Mouse (Mus musculus) lung, embryonic 15.5 days (tissue): Measurements from ENCODE around the gene Mum1. TPM values are rescaled to one million over a fixed set of nuclear protein-coding genes. Genes with fewer than 3 reads are reported as not detected.
"Not testable (repeated sequence)": the region's sequence is repeated elsewhere in the genome, so short reads cannot be mapped to it uniquely, and the experiment has no call there.

Experiments used
- ATAC-seq: fragments of 200-750 bp; cut with Nextera tagmentation; 2 replicates; pipeline ENCODE4 v1.8.0; 2017; ENCODE audit warnings: moderate number of reproducible peaks, borderline replicate concordance; ENCODE audit not compliant: low FRiP score, low TSS enrichment; ENCODE audit errors: extremely low read depth
- H3K27ac ChIP-seq: fragments of 300-500 bp; sonication (generic); 2 replicates; pipeline ENCODE4 v1.5.1; 2015; ENCODE audit warnings: moderate library complexity, mild to moderate bottlenecking, inconsistent platforms
- H3K27me3 ChIP-seq: fragments of 300-500 bp; sonication (generic); 2 replicates; pipeline ENCODE4 v1.6.1; 2015; ENCODE audit warnings: inconsistent platforms
- H3K36me3 ChIP-seq: fragments of 300-500 bp; sonication (generic); 2 replicates; pipeline ENCODE4 v1.6.1; 2015; ENCODE audit warnings: inconsistent platforms
- H3K4me1 ChIP-seq: fragments of 300-500 bp; sonication (generic); 2 replicates; pipeline ENCODE4 v1.6.1; 2015; ENCODE audit warnings: inconsistent platforms
- H3K4me2 ChIP-seq: fragments of 300-500 bp; sonication (generic); 2 replicates; pipeline ENCODE4 v1.6.1; 2015; ENCODE audit warnings: inconsistent platforms, mild to moderate bottlenecking, moderate library complexity
- H3K4me3 ChIP-seq: fragments of 300-500 bp; sonication (generic); 2 replicates; pipeline ENCODE4 v1.5.1; 2015; ENCODE audit warnings: mild to moderate bottlenecking, inconsistent platforms
- H3K9ac ChIP-seq: fragments of 300-500 bp; sonication (generic); 2 replicates; pipeline ENCODE4 v1.6.1; 2015; ENCODE audit warnings: inconsistent platforms
- H3K9me3 ChIP-seq: fragments of 300-500 bp; sonication (generic); 2 replicates; pipeline ENCODE4 v1.6.1; 2016; ENCODE audit warnings: inconsistent platforms
- WGBS: fragments of 180-500 bp; shearing (Covaris S2); methylation state at CpG from one replicate; pipeline ENCODE4 v1.1.7; 2015; 5-methylcytosine and 5-hydroxymethylcytosine counted together
- polyA plus RNA-seq: library from polyadenylated mRNA; unstranded; fragments of >200 nt; fragmentation: Nextera tagmentation; extraction: Ambion mirVana; gene quantifications from 2 replicates; pipeline ENCODE4 v1.2.1, GENCODE M21; 2015

Gene Mum1
- polyA plus RNA-seq, 1 experiment from 2014 or later = 66.2 TPM

DNA sequence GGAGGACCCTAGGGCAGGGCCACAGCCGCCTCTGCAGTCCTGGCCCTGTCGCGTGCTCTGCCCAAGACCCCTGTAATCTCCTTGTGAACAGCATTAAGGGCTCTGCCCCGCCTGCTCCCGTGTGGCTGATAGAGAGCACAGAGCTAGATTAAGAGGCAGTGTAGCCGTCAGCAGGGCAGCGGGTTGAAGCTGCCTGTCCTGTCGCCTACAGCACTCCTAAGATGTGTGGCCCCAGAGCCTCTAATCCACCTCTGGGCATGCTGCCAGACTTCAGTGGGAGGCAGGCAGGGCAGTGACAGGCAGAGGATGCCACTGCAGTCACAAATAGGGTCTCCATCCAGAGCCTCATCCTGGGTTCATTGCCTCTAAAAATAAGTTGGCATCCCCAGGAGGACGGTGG, 15.9 kb downstream of the Mum1 start:
- H3K4me1 ChIP-seq = 0 out of 2 replicates have a peak, but pooled peaks cover 5% of the 10 kb centered on the region
- no peak overlapping the region for H3K27ac ChIP-seq
- H3K4me3 ChIP-seq = no peak overlapping the region
- H3K27me3 ChIP-seq = no peaks in the 10 kb centered on the region
- ATAC-seq = no peak
- H3K4me2 ChIP-seq = no peak overlapping the region
- H3K9ac ChIP-seq = no peak overlapping the region
- WGBS = 59% methylated on average over 9 of the region's 9 CpGs
- no peaks in the 10 kb centered on the region for H3K9me3 ChIP-seq
- peaks cover 75% of the 10 kb centered on the region for H3K36me3 ChIP-seq

DNA sequence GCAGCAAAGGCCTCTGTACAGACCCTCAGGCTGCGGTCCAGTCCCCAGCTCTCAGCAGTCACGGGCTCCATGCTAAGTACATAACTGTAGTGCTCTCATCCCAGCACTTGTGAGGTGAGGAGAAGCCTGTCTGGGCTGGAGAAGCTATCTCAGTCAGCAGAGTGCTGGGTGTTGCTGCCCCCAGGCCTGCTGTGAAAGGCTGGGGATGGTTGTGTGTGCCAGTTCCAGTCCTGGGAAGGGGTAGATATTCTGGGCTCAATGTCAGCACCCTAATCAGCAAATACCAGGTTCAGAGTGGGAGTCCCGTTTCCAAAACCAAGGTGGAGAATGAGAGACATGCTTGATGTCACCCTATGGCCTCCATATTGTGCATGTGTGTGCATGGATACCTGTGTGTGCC, 16.4 kb downstream of the Mum1 start:
- WGBS = 69% methylated on average over 3 of the region's 3 CpGs
- Histone ChIP-seq H3K4me2 (no peak overlapping the region), H3K4me3 (no peak overlapping the region), H3K9me3 (no peaks in the 10 kb centered on the region), H3K27me3 (no peaks in the 10 kb centered on the region), H3K36me3 (peaks cover 70% of the 10 kb centered on the region), H3K4me1 (0 out of 2 replicates have a peak, but pooled peaks cover 5% of the 10 kb centered on the region), H3K9ac (no peak overlapping the region), H3K27ac (no peak overlapping the region)
- no peak for ATAC-seq

DNA sequence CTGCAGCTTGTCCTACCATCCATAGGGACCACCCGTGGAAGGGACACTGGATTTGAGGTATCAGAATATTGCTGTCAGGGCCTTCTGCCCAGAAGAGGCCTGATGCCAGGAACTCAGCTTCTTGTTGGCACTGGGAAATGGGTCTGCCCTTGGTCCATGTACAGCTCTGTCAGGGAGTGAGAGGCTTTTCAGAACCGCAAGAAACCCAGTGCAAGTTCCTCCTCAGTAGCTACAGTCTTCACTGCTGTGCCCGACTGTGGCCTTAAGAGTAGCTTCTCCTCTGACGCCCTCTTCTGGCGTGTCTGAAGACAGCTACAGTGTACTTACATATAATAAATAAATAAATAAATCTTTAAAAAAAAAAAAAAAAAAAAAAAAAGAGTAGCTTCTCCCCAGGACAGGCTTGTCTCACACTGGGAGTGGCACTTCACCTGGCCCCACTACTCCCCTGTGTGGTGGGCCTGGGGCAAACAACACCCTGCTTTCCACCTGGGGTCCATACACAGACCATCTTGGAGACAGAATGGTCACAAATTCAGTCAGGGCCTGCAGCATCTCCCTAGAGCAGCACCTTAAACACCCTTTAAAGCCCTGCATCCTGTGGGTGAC, 18.7 kb downstream of the Mum1 start:
- H3K4me3 ChIP-seq = no peak overlapping the region
- WGBS = 27% methylated on average over 5 of the region's 5 CpGs

DNA sequence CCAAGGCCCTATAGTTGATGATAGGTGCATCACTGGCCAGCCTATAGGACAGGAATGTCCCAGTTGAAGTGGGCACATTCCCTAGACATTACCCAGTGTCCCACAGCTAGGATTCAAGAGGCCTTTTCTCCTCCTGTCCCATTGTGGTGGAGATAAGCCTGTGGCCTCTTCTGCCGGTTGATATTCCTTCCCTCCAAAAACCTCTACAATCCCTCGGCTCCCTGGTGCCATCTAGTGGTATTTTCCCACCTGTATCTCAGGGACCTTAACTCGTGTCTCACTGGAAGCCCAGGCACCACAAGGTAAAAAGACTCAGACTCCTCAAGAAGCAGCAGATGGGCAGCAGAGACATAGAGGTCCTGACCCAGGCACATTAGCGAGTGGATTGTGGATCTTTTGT, 19.4 kb downstream of the Mum1 start:
- no peak for ATAC-seq

More for the DNA sequence above, 18.7 kb downstream of the Mum1 start:
- Histone ChIP-seq H3K4me1 (peaks cover 13% of the 10 kb centered on the region), H3K9ac (no peak overlapping the region), H3K9me3 (no peaks in the 10 kb centered on the region), H3K27ac (no peak overlapping the region), H3K4me2 (no peak overlapping the region), H3K27me3 (no peaks in the 10 kb centered on the region), H3K36me3 (peaks cover 49% of the 10 kb centered on the region)
- no peak for ATAC-seq

DNA sequence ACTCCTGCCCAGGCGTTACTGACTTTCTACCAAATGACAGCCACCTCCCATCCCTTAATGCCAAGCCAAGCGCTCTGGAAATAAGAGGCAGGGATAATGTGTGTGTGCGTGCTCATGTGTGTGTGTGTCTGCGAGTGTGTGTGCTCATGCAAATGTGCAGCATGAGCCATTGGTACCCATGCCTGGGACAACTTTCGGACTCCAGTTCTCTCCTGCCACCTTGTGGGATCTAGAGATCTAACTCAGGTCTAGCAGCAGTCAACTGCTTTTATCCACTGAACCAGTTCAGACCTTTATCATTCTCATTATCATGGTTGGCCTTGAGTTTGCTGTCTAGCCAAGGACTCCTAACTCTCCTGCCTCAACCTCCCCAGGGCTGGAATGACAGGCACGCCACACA, 21.6 kb downstream of the Mum1 start:
- Histone ChIP-seq H3K27ac (no peak overlapping the region), H3K4me1 (peaks cover 21% of the 10 kb centered on the region), H3K4me2 (no peak overlapping the region), H3K27me3 (no peaks in the 10 kb centered on the region), H3K36me3 (peaks cover 24% of the 10 kb centered on the region), H3K9ac (no peak overlapping the region), H3K4me3 (no peak overlapping the region), H3K9me3 (no peaks in the 10 kb centered on the region)
- WGBS = 47% methylated on average over 6 of the region's 6 CpGs
- no peak for ATAC-seq

More for the DNA sequence above, 19.4 kb downstream of the Mum1 start:
- peaks cover 42% of the 10 kb centered on the region for H3K36me3 ChIP-seq
- H3K9ac ChIP-seq = 0 out of 2 replicates have a peak overlapping the region, but pooled peaks have one; percentile 1
- no peaks in the 10 kb centered on the region for H3K27me3 ChIP-seq
- no peak overlapping the region for H3K4me2 ChIP-seq
- no peaks in the 10 kb centered on the region for H3K9me3 ChIP-seq
- H3K4me3 ChIP-seq = no peak overlapping the region
- H3K27ac ChIP-seq = 0 out of 2 replicates have a peak overlapping the region, but pooled peaks have one; percentile 11
- peaks cover 20% of the 10 kb centered on the region for H3K4me1 ChIP-seq
- WGBS = 4% methylated on average over 4 of the region's 4 CpGs

DNA sequence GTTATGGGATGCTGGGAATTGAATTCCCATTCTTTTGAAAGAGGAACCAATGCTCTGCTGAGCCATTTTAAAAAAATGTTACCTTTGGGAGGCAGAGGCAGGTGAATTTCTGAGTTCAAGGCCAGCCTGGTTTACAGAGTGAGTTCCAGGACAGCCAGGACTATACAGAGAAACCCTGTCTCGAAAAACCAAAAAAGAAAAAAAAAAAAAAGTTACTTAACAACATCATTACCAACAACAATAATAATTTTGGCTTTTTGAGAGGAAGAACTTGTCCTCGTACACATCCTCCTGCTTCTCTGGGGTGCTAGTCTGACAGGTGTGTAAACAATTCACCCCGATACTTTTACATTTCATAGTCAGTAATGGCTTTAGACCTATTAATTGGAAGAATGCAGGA, 22.2 kb downstream of the Mum1 start:
- Histone ChIP-seq H3K4me3 (peak overlapping the region; percentile 69), H3K36me3 (peaks cover 21% of the 10 kb centered on the region), H3K4me2 (peak overlapping the region; percentile 69), H3K4me1 (peaks cover 21% of the 10 kb centered on the region)
- not testable (repeated sequence) for ATAC-seq, H3K27me3 ChIP-seq, H3K27ac ChIP-seq, H3K9me3 ChIP-seq, H3K9ac ChIP-seq
- WGBS = 29% methylated on average over 3 of the region's 3 CpGs

DNA sequence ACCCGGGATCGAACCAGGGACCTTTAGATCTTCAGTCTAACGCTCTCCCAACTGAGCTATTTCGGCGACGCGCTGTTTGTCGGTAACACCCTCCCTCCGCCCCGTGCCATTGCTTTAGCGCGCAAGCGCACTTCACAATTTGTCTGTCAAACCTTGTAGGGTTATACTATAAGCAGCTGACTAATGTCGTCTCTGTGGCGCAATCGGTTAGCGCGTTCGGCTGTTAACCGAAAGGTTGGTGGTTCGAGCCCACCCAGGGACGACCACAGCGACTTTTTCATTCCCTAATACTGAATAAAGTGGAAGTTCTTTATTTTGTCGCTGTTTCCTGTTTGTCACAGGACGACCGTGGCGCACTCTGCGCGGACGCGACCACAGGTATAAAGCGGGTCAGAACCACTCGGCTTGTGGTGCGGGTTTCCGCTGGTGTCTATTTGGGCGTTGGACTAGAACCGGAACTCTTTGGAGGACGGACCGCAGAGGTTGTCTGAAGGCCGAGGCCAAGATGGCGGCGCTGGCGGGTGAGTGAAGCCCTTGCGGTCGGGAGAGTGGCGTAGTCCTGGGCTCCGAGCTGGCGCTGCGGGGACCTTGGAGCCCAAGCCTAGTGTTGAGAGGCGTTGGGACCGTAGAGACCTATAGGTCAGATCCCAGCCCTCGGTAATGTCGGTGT, 22.9 kb downstream of the Mum1 start, which contains the start of gene Ndufs7:
Gene Ndufs7, plus strand, starts transcription at position 151 of the 670 bp plus-strand sequence.
- Histone ChIP-seq H3K9ac (peak within 1 kb of the TSS; percentile 79), H3K4me1 (peaks cover 21% of the 10 kb centered on the region), H3K27me3 (no peaks in the 10 kb centered on the region), H3K27ac (peak within 1 kb of the TSS; percentile 88), H3K36me3 (peaks cover 21% of the 10 kb centered on the region), H3K9me3 (no peaks in the 10 kb centered on the region), H3K4me2 (peak within 1 kb of the TSS; percentile 69), H3K4me3 (peak within 1 kb of the TSS; percentile 69)
- under 1% methylated on average over 53 of the region's 53 CpGs for WGBS
- peak; percentile 85 for ATAC-seq

DNA sequence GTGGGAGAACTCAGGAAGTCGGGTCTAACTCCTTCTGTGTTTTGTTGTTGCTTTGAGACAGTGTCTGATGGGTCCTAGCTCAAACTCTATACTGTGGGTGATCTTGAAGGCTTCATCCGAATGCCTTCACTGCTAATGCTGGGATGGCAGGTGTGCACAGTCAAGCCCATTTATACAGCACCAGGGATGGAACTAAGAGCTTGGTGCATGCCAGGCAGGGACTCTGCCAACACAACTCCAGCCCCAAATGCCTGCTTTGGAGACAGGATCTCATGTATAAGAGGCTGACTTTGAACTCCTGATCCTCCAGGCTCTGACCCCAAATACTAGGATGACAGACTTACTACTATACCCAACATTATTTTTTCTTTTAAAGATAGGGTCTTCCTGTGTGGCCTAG, 23.8 kb downstream of the Mum1 start:
- ATAC-seq = no peak
- peak overlapping the region; percentile 88; the same call in 1 of the 2 replicates for H3K27ac ChIP-seq
- H3K9ac ChIP-seq = peak overlapping the region; percentile 79
- peak overlapping the region; percentile 69 for H3K4me3 ChIP-seq
- peak overlapping the region; percentile 69 for H3K4me2 ChIP-seq
- peaks cover 21% of the 10 kb centered on the region for H3K4me1 ChIP-seq
- no peaks in the 10 kb centered on the region for H3K27me3 ChIP-seq
- H3K9me3 ChIP-seq = no peaks in the 10 kb centered on the region
- 27% methylated on average over 2 of the region's 2 CpGs for WGBS
- peaks cover 24% of the 10 kb centered on the region for H3K36me3 ChIP-seq

DNA sequence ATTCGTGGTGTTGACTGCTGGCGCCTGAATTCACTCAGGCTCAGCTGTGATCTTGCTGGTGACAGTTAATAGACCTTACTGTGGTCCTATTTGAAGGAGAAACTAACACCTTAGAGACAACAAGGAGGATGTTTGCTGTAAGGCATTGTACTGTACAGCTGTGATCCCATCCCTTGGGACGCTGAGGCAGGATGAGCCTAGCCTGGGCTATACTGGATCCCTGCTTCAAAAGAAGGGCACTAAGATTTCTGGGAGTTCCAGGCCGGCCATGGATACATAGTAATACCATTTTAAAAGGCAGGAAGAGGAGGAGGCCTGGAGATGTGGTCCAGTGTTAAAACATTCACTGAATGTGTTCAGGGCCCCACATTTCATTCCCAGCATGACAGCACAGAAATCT, 24.3 kb downstream of the Mum1 start:
- 84% methylated on average over 4 of the region's 4 CpGs for WGBS
- ATAC-seq = no peak
- Histone ChIP-seq H3K4me2 (peak overlapping the region; percentile 69), H3K36me3 (peaks cover 28% of the 10 kb centered on the region), H3K9ac (no peak overlapping the region), H3K27me3 (no peaks in the 10 kb centered on the region), H3K27ac (no peak overlapping the region), H3K4me3 (no peak overlapping the region), H3K9me3 (no peaks in the 10 kb centered on the region), H3K4me1 (peaks cover 16% of the 10 kb centered on the region)

DNA sequence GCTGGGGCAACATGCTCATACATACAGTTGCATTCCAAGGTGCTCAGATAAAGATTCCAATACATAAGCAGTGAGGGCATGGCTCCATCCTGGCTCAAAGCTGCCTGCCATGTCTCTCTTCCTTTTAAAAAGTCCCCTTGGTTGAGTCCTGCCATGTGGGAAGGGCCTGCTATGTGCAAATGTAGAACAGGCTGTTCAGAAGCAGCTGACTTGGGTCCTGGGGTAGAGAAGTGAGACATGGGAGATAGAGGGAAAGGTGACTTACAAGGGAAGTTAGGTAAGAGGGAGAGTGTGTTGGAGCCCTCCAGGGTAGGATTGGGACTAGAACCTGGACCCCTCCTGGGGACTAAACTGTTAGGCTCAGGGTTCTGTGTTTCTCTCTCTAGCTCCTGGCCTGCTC, 25.8 kb downstream of the Mum1 start:
- H3K9ac ChIP-seq = no peak overlapping the region
- H3K36me3 ChIP-seq = peaks cover 42% of the 10 kb centered on the region

DNA sequence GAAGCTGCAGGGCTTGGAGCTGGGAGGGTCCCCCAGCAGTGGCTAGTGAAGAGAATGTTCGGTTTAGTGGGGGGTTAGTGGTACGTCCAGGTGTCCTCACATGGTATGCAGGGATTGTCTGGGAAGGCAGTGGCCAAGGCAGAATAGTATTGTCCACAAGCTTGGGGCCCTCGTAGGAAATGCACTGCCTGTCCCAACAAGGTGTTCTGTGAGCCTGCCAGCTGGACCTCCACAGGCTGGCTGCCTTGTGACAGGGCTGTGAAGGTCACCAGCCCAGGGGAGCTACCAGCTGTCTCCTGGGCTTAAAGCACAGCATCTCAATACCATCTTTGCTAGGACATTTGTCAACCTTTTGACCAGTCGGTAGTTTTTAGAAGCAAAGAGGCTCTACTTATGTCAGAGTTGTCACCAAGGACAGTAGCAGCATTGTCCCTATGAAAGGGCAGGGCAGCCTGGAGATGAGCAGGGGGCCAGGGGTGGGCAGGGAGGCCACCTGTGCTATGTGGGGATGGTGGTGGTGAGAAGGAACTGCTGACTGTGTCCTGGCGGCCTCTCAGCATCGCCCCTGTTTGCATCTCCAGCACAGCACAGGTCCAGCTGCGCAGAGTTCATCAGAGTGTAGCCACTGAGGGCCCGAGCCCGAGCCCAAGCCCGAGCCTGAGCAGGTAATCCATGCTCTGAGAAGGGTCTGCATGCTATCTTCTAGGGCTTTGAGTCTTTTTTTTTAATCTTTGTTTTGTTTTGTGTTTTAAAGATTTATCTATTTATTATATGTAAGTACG, 26.4 kb downstream of the Mum1 start:
- Histone ChIP-seq H3K9me3 (no peaks in the 10 kb centered on the region), H3K4me3 (no peak overlapping the region), H3K27me3 (no peaks in the 10 kb centered on the region), H3K4me1 (peaks cover 16% of the 10 kb centered on the region), H3K27ac (no peak overlapping the region), H3K9ac (no peak overlapping the region), H3K4me2 (no peak overlapping the region), H3K36me3 (peaks cover 47% of the 10 kb centered on the region)
- ATAC-seq = no peak
- WGBS = 87% methylated on average over 11 of the region's 11 CpGs

More for the DNA sequence above, 25.8 kb downstream of the Mum1 start:
- ATAC-seq = no peak
- H3K9me3 ChIP-seq = no peaks in the 10 kb centered on the region
- H3K4me3 ChIP-seq = no peak overlapping the region
- H3K27me3 ChIP-seq = no peaks in the 10 kb centered on the region
- no peak overlapping the region for H3K4me2 ChIP-seq
- peaks cover 16% of the 10 kb centered on the region for H3K4me1 ChIP-seq
- H3K27ac ChIP-seq = no peak overlapping the region

DNA sequence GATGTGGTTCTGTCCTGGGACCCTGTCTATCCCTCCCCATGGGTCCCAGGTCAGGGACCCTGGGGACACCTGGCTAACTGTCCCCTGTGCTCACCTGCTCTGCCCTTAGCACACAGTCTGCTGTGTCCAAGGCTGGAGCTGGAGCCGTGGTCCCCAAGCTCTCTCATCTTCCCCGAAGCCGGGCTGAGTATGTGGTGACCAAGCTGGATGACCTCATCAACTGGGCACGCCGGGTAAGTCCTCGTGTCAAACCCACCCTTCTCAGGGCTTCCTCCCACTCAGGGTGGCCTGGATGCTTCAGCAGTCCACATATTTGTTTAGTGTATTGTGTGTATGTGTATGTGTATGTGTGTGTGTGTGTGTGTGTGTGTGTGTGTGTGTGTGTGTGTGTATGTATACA, 27.3 kb downstream of the Mum1 start:
- Histone ChIP-seq H3K4me3 (no peak overlapping the region), H3K27ac (no peak overlapping the region), H3K36me3 (peaks cover 55% of the 10 kb centered on the region), H3K9me3 (no peaks in the 10 kb centered on the region), H3K27me3 (no peaks in the 10 kb centered on the region), H3K9ac (no peak overlapping the region), H3K4me2 (no peak overlapping the region), H3K4me1 (peaks cover 9% of the 10 kb centered on the region)
- WGBS = 70% methylated on average over 6 of the region's 6 CpGs
- no peak for ATAC-seq
